Mouse (Mus musculus) monocyte, adult 2 months (primary cell): ENCODE results near the gene Gm20388.
"Not testable (repeated sequence)": the region's sequence is repeated elsewhere in the genome, so short reads cannot be mapped to it uniquely, and the experiment has no call there.

Experiments used
- DNase-seq, 2 experiments: peaks; one replicate each; pipeline ENCODE4 v3.0.0; 2022; ENCODE audit warnings: low spot score in 2 of 2, low read depth in 1 of 2

Gm20388 gene

GRCm38 (mm10) chr8:123912265-123912664 is 4001.6 kb downstream of the Gm20388 start:
- no peak for DNase-seq

- DNase-seq = no peak
Measured at GRCm38 (mm10) chr8:123914635-123915034, 4004.0 kb downstream of the Gm20388 start.

- DNase-seq = peak; percentile 38 to 47
Measured at GRCm38 (mm10) chr8:123924719-123925118, 4014.1 kb downstream of the Gm20388 start.

GRCm38 (mm10) chr8:123925671-123926070 is 4015.0 kb downstream of the Gm20388 start:
- no peak for DNase-seq

GRCm38 (mm10) chr8:123929026-123929425 is 4018.4 kb downstream of the Gm20388 start:
- DNase-seq = no peak

GRCm38 (mm10) chr8:123948942-123949685 is 4038.5 kb downstream of the Gm20388 start, which contains the start of gene Nup133:
TSS of gene Nup133 (minus strand) at chr8:123949265.
- DNase-seq = peak; percentile 94 to 98

- DNase-seq = no peak
Measured at GRCm38 (mm10) chr8:123949686-123949986, 4039.0 kb downstream of the Gm20388 start.

- peak in 1 of 2 experiments; percentile 37 for DNase-seq
Measured at GRCm38 (mm10) chr8:123950077-123950802, 4039.6 kb downstream of the Gm20388 start.

GRCm38 (mm10) chr8:123953686-123954085 is 4043.0 kb downstream of the Gm20388 start:
- no peak for DNase-seq

GRCm38 (mm10) chr8:123954246-123954645 is 4043.6 kb downstream of the Gm20388 start:
- DNase-seq = no peak

- no peak for DNase-seq
Measured at GRCm38 (mm10) chr8:123958130-123958529, 4047.5 kb downstream of the Gm20388 start.

- no peak for DNase-seq
Measured at GRCm38 (mm10) chr8:123959473-123959872, 4048.8 kb downstream of the Gm20388 start.

GRCm38 (mm10) chr8:123960056-123960455 is 4049.4 kb downstream of the Gm20388 start:
- DNase-seq = no peak

GRCm38 (mm10) chr8:123960556-123960955 is 4049.9 kb downstream of the Gm20388 start:
- DNase-seq = not testable (repeated sequence)

GRCm38 (mm10) chr8:123961371-123961770 is 4050.7 kb downstream of the Gm20388 start:
- no peak for DNase-seq

- DNase-seq = no peak
Measured at GRCm38 (mm10) chr8:123966896-123967295, 4056.3 kb downstream of the Gm20388 start.

GRCm38 (mm10) chr8:123973495-123973894 is 4062.9 kb downstream of the Gm20388 start:
- DNase-seq = no peak

GRCm38 (mm10) chr8:123977499-123977898 is 4066.9 kb downstream of the Gm20388 start:
- DNase-seq = no peak

GRCm38 (mm10) chr8:123978166-123978838 is 4067.7 kb downstream of the Gm20388 start:
- no peak for DNase-seq

GRCm38 (mm10) chr8:123978926-123979325 is 4068.3 kb downstream of the Gm20388 start:
- DNase-seq = no peak

- no peak for DNase-seq
Measured at GRCm38 (mm10) chr8:123980239-123980638, 4069.6 kb downstream of the Gm20388 start.

GRCm38 (mm10) chr8:123981674-123982073 is 4071.0 kb downstream of the Gm20388 start:
- DNase-seq = no peak
